Mouse (Mus musculus) forebrain, postnatal 0 days (tissue): ENCODE results near the gene Ahdc1. TPM values are rescaled to one million over a fixed set of nuclear protein-coding genes. Genes with fewer than 3 reads are reported as not detected.

Source experiments
- ATAC-seq: fragments of 200-750 bp; cut with Nextera tagmentation; 2 replicates; pipeline ENCODE4 v1.8.0; 2017; ENCODE audit warnings: mild to moderate bottlenecking, moderate library complexity
- DNase-seq: peaks from one replicate; pipeline ENCODE4 v3.0.0-alpha.2; 2015
- H3K27ac ChIP-seq: fragments of 300-500 bp; sonication (generic); 2 replicates; pipeline ENCODE4 v1.5.1; 2014; ENCODE audit warnings: low read depth, mild to moderate bottlenecking, antibody characterized with exemption, low read length, moderate library complexity, mixed read lengths
- H3K27me3 ChIP-seq: fragments of 300-500 bp; sonication (generic); 2 replicates; pipeline ENCODE4 v1.6.1; 2014; ENCODE audit warnings: mild to moderate bottlenecking, low read length, mixed read lengths; ENCODE audit not compliant: insufficient read depth
- H3K36me3 ChIP-seq: fragments of 300-500 bp; sonication (generic); 2 replicates; pipeline ENCODE4 v1.6.1; 2014; ENCODE audit warnings: mild to moderate bottlenecking, moderate library complexity; ENCODE audit not compliant: insufficient read depth
- H3K4me1 ChIP-seq: fragments of 300-500 bp; sonication (generic); 2 replicates; pipeline ENCODE4 v1.6.1; 2014; ENCODE audit warnings: antibody characterized with exemption; ENCODE audit not compliant: insufficient read depth
- H3K4me2 ChIP-seq: fragments of 300-500 bp; sonication (generic); 2 replicates; pipeline ENCODE4 v1.6.1; 2014; ENCODE audit warnings: low read depth, mild to moderate bottlenecking, moderate library complexity
- H3K4me3 ChIP-seq: fragments of 300-500 bp; sonication (generic); 2 replicates; pipeline ENCODE4 v1.5.1; 2014; ENCODE audit warnings: low read depth, low read length, mixed read lengths
- H3K9ac ChIP-seq: fragments of 300-500 bp; sonication (generic); 2 replicates; pipeline ENCODE4 v1.6.1; 2014; ENCODE audit warnings: mild to moderate bottlenecking
- H3K9me3 ChIP-seq: fragments of 300-500 bp; sonication (generic); 2 replicates; pipeline ENCODE4 v1.6.1; 2016; ENCODE audit warnings: low read length
- CTCF ChIP-seq: sonication (generic); IDR thresholded peaks from 2 replicates; pipeline ENCODE4 v1.5.1; 2016; ENCODE audit warnings: antibody characterized with exemption, control low read depth, low read depth
- WGBS: fragments of 180-500 bp; shearing (Covaris S2); extraction: QIAGEN DNeasy Blood & Tissue Kit; methylation state at CpG from one replicate; pipeline ENCODE4 v1.1.7; 2014; 5-methylcytosine and 5-hydroxymethylcytosine counted together
- polyA plus RNA-seq: library from polyadenylated mRNA; unstranded; fragments of >200 nt; fragmentation: Nextera tagmentation; extraction: Ambion mirVana; gene quantifications from 2 replicates; pipeline ENCODE4 v1.2.1, GENCODE M21; 2015
- total RNA-seq: library from RNA; depleted of rRNA; stranded (reverse); fragments of >200 nt; gene quantifications from 2 replicates; pipeline ENCODE4 v1.2.3, GENCODE M21; 2014

The Ahdc1 gene
- total and polyA plus RNA-seq, 2 experiments from 2014 or later, result 8.4 to 82.4 TPM

DNA sequence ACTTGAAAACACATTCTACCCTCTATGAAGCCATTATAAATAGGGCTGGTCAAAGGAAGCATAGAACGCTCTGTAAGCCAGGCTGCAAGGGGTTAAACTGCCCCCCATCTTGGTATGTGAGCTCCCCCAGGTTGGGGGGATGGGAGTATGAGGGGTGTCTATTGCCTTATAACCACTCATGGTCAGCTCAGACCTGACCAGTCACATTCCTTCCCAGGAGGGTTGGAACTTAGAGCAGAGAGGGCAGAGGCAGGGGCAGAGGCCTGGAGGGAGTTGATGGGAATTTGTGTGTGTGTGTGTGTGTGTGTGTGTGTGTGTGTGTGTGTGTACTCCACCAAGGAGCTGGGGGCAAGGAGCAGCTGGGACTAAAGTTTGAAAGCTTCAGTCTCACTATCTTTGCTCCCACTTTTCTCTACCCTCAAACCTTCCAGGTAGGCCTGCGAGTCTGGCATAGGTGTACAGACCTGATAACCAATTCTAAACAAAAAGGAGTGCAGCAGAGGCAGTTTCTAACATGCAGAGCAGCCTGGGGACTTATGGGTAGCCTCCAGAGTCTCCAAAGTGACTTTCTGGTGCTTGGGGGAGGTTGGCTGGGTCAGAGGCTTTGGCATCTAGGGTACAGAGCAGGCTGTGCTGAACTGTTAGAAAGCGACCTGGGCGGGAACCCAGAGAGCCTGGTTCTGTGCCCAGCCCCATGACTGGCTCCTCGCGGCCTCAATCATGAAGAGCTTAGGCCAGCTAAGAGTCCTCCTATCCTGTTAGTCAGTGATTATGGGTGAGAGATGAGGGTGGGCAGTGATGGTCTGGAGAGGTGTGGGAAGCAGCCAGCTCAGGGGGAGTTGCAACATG is 33.0 kb downstream of the Ahdc1 start:
- H3K4me2 ChIP-seq, result no peak overlapping the region
- WGBS, result 43% methylated on average over 6 of the region's 6 CpGs

DNA sequence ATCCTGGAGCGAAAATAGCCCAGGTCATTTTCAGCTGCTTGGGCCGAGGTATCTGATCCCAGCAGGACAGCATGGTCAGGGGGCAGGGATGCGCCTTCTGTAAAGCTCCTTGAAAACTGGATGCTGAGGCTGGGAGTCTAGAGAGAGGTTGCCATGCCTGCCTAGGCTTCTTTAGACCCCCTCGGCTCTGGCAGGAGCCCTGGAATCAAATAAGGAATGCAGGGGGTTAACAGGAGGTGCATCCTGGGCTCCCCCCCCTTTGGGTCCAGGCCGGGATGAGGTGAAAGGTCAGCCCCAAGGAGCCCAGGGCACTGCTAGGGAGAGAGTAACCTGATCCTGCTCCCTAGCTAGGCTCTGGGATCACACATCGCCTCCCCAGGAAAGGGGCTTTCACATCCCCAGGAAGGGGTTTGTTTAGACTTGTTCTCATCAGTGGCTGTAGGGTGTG is 33.6 kb downstream of the Ahdc1 start:
- Histone ChIP-seq H3K27me3 (no peaks in the 10 kb centered on the region), H3K9ac (0 out of 2 replicates have a peak overlapping the region, but pooled peaks have one; percentile 4), H3K27ac (peak overlapping the region; percentile 35; the same call in 1 of the 2 replicates), H3K9me3 (no peaks in the 10 kb centered on the region), H3K4me1 (peaks cover 62% of the 10 kb centered on the region), H3K36me3 (no peaks in the 10 kb centered on the region), H3K4me3 (no peak overlapping the region), H3K4me2 (no peak overlapping the region)
- DNase-seq, result no peak
- TF ChIP-seq CTCF, result no peak
- ATAC-seq, result no peak
- WGBS, result 50% methylated on average over 6 of the region's 6 CpGs

More for the DNA sequence above, 33.0 kb downstream of the Ahdc1 start:
- Histone ChIP-seq H3K4me3 (no peak overlapping the region), H3K36me3 (no peaks in the 10 kb centered on the region), H3K4me1 (peaks cover 59% of the 10 kb centered on the region), H3K27ac (peak overlapping the region; percentile 76; the same call in 1 of the 2 replicates), H3K27me3 (no peaks in the 10 kb centered on the region), H3K9ac (peak overlapping the region; percentile 41; the same call in 1 of the 2 replicates), H3K9me3 (no peaks in the 10 kb centered on the region)
- no peak for DNase-seq
- TF ChIP-seq CTCF, result no peak
- ATAC-seq, result no peak

GRCm38 (mm10) chr4:133045771-133046474 is 34.9 kb downstream of the Ahdc1 start:
- WGBS, result 45% methylated on average over 11 of the region's 11 CpGs
- H3K4me2 ChIP-seq, result no peak overlapping the region
- peak overlapping the region; percentile 73; the same call in 1 of the 2 replicates for H3K27ac ChIP-seq
- TF ChIP-seq CTCF, result no peak
- H3K27me3 ChIP-seq, result no peaks in the 10 kb centered on the region
- no peaks in the 10 kb centered on the region for H3K36me3 ChIP-seq
- no peak for DNase-seq
- no peak overlapping the region for H3K9ac ChIP-seq
- no peak for ATAC-seq
- no peaks in the 10 kb centered on the region for H3K9me3 ChIP-seq
- no peak overlapping the region for H3K4me3 ChIP-seq
- H3K4me1 ChIP-seq, result peaks cover 67% of the 10 kb centered on the region

DNA sequence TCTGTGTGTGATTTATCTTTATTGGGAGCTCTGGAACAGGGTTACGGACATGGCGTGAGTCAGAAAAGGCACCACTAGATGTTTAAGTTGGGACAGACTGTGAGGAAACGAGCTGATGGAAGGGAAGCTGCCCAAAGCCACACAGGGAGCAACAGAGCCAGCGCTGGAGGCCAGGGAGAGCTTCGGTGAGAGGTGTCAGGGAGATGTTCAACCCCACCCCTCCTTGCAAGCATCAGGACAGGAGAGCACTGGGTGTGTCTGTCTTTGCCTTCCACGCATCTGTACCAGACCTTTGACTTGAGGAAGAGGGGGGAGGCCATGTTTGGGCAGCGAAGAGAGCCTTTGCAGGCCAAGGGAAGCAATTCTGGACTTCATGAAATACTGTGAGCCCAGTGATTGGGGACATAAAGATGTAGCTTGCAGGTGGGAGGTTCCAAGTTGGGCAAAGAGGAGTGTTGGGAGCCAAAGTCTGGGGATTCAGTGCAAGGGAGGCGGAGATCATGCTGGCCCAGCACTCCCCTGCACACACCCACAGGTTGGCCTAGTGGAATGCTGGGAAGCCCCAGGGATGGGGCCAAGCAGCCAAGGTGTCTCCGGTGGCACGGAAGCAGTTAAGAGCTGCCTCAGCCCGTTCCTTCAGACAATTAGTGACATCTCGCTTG is 35.8 kb downstream of the Ahdc1 start:
- DNase-seq (no peak), ATAC-seq (no peak)
- Histone ChIP-seq H3K27ac (peak overlapping the region; percentile 73), H3K27me3 (no peaks in the 10 kb centered on the region), H3K9ac (no peak overlapping the region), H3K4me2 (0 out of 2 replicates have a peak overlapping the region, but pooled peaks have one; percentile 15), H3K9me3 (no peaks in the 10 kb centered on the region), H3K36me3 (no peaks in the 10 kb centered on the region), H3K4me1 (peaks cover 67% of the 10 kb centered on the region), H3K4me3 (no peak overlapping the region)
- 36% methylated on average over 12 of the region's 12 CpGs for WGBS
- no peak for TF ChIP-seq CTCF

DNA sequence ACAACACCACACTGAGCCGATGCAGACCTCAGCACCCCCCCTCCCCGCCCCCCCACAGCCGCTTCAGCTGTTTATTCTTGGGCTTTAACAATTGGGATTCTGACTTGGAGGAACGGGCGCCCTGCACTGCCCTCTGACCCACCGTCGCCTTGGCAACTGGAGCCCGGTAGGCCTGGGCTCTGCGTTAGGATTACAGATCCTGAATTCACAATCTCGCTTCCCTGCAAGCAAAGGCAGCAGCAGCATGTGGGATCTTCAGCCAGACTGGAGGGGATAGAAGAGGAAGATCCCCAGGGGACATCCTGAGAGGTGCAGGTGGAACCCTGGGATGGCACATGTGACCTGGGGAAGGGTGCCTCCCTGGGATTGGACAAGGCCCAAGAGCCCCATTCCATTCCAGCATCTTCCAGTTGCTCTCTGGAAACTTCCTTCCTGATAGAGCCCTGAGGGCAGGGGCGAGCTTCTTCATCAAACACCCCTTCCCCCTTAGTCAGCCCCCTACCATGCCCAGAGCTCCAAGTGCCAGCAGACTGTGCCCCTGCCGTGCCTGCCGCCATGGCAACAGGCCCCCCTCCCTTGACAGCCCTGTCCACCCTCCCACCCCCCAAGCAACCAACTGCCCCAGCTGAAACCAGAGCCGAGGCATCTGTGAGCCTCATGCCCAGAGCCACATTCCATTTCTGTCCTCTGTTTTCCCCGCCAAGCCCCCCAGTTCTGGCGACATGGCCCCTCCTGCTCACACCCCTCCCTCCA is 36.5 kb downstream of the Ahdc1 start:
- 12% methylated on average over 16 of the region's 16 CpGs for WGBS
- Histone ChIP-seq H3K4me3 (no peak overlapping the region), H3K4me2 (0 out of 2 replicates have a peak overlapping the region, but pooled peaks have one; percentile 15), H3K9me3 (no peaks in the 10 kb centered on the region), H3K27ac (peak overlapping the region; percentile 73), H3K36me3 (no peaks in the 10 kb centered on the region), H3K27me3 (no peaks in the 10 kb centered on the region), H3K9ac (peak overlapping the region; percentile 44; the same call in 1 of the 2 replicates), H3K4me1 (peaks cover 62% of the 10 kb centered on the region)
- ATAC-seq (peak; percentile 16; the same call in 1 of the 2 replicates), DNase-seq (no peak)
- TF ChIP-seq CTCF, result no peak
